Mouse (Mus musculus): Measurements from ENCODE around the gene Esp4. TPM values are rescaled to one million over a fixed set of nuclear protein-coding genes. Genes with fewer than 3 reads are reported as not detected.
"Not testable (repeated sequence)": the region's sequence is repeated elsewhere in the genome, so short reads cannot be mapped to it uniquely, and the experiment has no call there.

The Esp4 gene
- not detected in 2 replicates for polyA plus RNA-seq (2015; fragmentation: Nextera tagmentation; extraction: Ambion mirVana)

DNA sequence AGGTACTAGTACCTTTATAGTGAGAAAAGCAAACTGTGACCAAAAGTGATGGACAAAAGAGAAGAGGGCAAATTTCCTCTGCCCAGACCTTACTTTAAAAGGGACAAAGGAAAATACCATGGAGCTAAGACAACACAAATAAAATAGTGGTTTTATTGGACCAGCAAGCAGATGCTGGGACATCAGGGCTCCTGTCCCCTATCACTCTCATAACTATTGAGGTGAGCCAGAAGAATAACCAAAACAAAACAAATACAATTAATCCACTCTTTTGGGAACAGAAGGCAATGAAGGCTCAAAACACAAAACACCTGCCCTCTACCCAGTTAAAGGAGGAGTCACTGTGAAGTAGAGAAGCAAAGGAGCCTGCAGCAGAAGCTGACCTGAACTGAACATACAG, at the start of gene Esp4:
Esp4 (plus strand) TSS at position 301 of the 400 bp plus-strand sequence.
- Histone ChIP-seq H3K27ac (no peak within 1 kb of the TSS), H3K9ac (ENCODE audit: low read depth, low read length) (no peak within 1 kb of the TSS), H3K4me2 (ENCODE audit: low read length) (no peak within 1 kb of the TSS), H3K4me3 (replicated peaks; ENCODE audit: low read depth, low read length) (no peak within 1 kb of the TSS), H3K36me3 (ENCODE audit: insufficient read depth, low read length) (no peaks in the 10 kb centered on the region), H3K27me3 (ENCODE audit: insufficient read depth, low read length) (no peaks in the 10 kb centered on the region), H3K4me1 (replicated peaks; ENCODE audit: insufficient read depth, low read length) (no peaks in the 10 kb centered on the region), H3K9me3 (replicated peaks; ENCODE audit: low read length) (no peaks in the 10 kb centered on the region)
- no peak for TF ChIP-seq CTCF (IDR thresholded peaks at IDR 0.05; ENCODE audit: low read depth)
- no peak for DNase-seq (ENCODE audit: low spot score)
- ATAC-seq (replicated peaks; ENCODE audit: low FRiP score, low read depth): no peak

DNA sequence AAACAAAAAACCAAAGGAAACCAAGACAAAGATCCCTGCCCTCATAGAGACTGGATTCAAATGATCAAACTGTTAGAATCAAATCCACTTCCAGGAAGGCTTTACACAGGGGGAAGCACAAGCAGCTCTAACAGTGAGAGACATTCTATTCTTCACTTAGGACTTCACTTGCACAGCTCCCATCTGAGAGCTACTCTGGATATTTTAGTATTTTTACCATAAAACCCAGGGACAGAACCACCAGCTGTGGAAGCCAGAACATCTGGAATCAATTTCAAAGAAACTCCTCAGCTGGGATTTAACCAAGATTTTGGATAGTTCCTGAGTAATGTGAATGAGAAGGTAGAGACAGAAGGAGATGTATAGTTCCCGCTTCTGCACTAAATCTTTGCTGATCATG, 44.9 kb upstream of the Esp4 start:
- no peak overlapping the region for H3K4me2 ChIP-seq (ENCODE audit: low read length)
- H3K4me3 ChIP-seq (replicated peaks; ENCODE audit: low read depth, low read length): no peak overlapping the region
- DNase-seq (ENCODE audit: low spot score) (no peak), ATAC-seq (replicated peaks; ENCODE audit: low FRiP score, low read depth) (no peak)
- H3K27me3 ChIP-seq (ENCODE audit: insufficient read depth, low read length): no peaks in the 10 kb centered on the region
- no peaks in the 10 kb centered on the region for H3K4me1 ChIP-seq (replicated peaks; ENCODE audit: insufficient read depth, low read length)
- TF ChIP-seq CTCF (IDR thresholded peaks at IDR 0.05; ENCODE audit: low read depth): no peak
- no peak overlapping the region for H3K9ac ChIP-seq (ENCODE audit: low read depth, low read length)
- WGBS: 65% methylated on average over 1 of the region's 1 CpGs
- no peaks in the 10 kb centered on the region for H3K36me3 ChIP-seq (ENCODE audit: insufficient read depth, low read length)
- H3K27ac ChIP-seq: no peak overlapping the region
- no peaks in the 10 kb centered on the region for H3K9me3 ChIP-seq (replicated peaks; ENCODE audit: low read length)

DNA sequence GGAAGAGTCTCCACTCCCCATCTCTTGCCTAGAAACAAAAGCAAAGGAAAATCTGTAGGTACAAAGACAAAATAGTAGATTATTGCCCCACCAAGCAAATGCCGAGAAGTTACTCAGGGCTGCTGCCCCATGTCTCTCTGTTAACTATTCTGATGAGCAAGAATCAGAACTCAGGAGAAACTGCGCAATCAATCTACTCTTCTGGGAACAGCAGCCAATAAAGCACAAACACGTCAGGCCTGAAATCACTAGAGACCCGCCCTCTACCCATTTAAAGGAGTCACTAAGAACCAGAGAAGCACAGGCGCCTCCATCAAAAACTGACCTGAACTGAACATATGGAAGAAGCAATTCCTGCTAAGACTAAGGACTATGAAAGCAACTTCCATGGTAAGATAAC, 37.2 kb upstream of the Esp4 start, which contains the start of gene Esp6:
Esp6 (plus strand) TSS at position 301 of the 400 bp plus-strand sequence.
- 82% methylated on average over 5 of the region's 5 CpGs for WGBS
- no peak within 1 kb of the TSS for H3K9ac ChIP-seq (ENCODE audit: low read depth, low read length)
- no peak within 1 kb of the TSS for H3K4me2 ChIP-seq (ENCODE audit: low read length)
- H3K4me1 ChIP-seq (replicated peaks; ENCODE audit: insufficient read depth, low read length): no peaks in the 10 kb centered on the region
- no peak for DNase-seq (ENCODE audit: low spot score)
- H3K9me3 ChIP-seq (replicated peaks; ENCODE audit: low read length): no peaks in the 10 kb centered on the region
- H3K4me3 ChIP-seq (replicated peaks; ENCODE audit: low read depth, low read length): no peak within 1 kb of the TSS
- no peak within 1 kb of the TSS for H3K27ac ChIP-seq
- H3K36me3 ChIP-seq (ENCODE audit: insufficient read depth, low read length): no peaks in the 10 kb centered on the region
- ATAC-seq (replicated peaks; ENCODE audit: low FRiP score, low read depth): no peak
- TF ChIP-seq CTCF (IDR thresholded peaks at IDR 0.05; ENCODE audit: low read depth): no peak
- no peaks in the 10 kb centered on the region for H3K27me3 ChIP-seq (ENCODE audit: insufficient read depth, low read length)

DNA sequence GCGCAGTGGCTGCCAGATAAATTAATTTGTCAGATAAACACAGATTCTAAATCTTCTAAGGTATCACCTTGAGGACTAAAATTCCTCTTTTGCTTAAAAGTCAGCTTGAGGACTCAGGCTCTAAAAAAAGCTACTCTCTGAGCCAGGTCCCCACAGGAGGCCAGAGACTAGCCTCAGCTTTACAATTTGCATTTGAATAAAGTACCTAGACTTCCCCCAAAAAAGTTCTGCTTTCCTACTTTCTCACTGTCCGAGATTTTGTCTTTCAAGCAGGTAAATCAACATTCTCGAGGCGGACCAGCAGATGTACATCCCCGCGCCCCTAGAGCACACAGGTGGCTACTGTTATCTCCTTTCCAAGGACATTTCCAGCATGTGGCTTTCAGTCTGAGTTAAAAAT, 14.5 kb upstream of the Esp4 start:
- H3K27me3 ChIP-seq (ENCODE audit: insufficient read depth, low read length); H3K4me3 ChIP-seq (replicated peaks; ENCODE audit: low read depth, low read length); H3K36me3 ChIP-seq (ENCODE audit: insufficient read depth, low read length); H3K9ac ChIP-seq (ENCODE audit: low read depth, low read length); ATAC-seq (replicated peaks; ENCODE audit: low FRiP score, low read depth); H3K4me1 ChIP-seq (replicated peaks; ENCODE audit: insufficient read depth, low read length); H3K9me3 ChIP-seq (replicated peaks; ENCODE audit: low read length); H3K27ac ChIP-seq; DNase-seq (ENCODE audit: low spot score); H3K4me2 ChIP-seq (ENCODE audit: low read length): not testable (repeated sequence)
- 55% methylated on average over 6 of the region's 6 CpGs for WGBS

DNA sequence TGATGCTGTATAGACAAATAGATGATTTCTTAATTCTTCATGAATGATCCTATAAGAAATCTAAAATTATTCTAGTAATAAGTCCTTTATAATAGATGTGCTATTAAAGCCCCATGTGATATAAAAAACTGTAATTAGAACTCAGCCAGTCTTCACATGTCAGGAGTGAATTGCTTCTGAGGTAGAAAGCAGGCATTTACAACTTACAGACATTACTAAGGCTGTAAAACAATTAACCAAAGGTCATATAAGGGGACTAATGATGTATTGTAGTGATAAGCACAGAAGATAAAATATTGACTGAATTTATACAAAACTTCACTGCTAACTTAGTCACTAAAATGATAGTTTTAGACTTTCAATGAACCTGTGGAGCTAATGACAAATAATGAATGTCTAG, 7.1 kb upstream of the Esp4 start:
- Histone ChIP-seq H3K4me3 (replicated peaks; ENCODE audit: low read depth, low read length) (no peak overlapping the region), H3K27me3 (ENCODE audit: insufficient read depth, low read length) (no peaks in the 10 kb centered on the region), H3K9me3 (replicated peaks; ENCODE audit: low read length) (no peaks in the 10 kb centered on the region), H3K4me1 (replicated peaks; ENCODE audit: insufficient read depth, low read length) (no peaks in the 10 kb centered on the region), H3K27ac (no peak overlapping the region), H3K4me2 (ENCODE audit: low read length) (no peak overlapping the region), H3K9ac (ENCODE audit: low read depth, low read length) (no peak overlapping the region), H3K36me3 (ENCODE audit: insufficient read depth, low read length) (no peaks in the 10 kb centered on the region)
- no peak for TF ChIP-seq CTCF (IDR thresholded peaks at IDR 0.05; ENCODE audit: low read depth)
- ATAC-seq (replicated peaks; ENCODE audit: low FRiP score, low read depth) (no peak), DNase-seq (ENCODE audit: low spot score) (no peak)

DNA sequence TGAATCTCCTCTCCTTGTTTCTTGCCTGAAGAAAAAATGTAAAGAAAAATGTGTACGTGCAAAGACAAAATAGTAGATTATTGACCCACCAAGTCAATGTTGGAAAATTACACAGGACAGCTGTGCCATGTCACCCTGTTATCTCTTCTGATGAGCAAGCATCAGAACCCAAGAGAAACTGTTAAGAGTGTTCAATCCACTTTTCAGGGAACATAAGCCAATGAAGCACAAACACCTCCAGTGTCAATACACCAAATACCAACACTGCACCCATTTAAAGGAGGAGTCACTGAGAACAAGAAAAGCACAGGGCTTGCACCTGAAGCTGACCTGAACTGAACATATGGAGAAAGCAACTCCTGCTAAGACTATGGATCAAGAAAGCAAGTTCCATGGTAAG, 33.4 kb downstream of the Esp4 start, which contains the start of gene Esp3:
Esp3 (plus strand) TSS at position 301 of the 400 bp plus-strand sequence.
- H3K9ac ChIP-seq (ENCODE audit: low read depth, low read length); ATAC-seq (replicated peaks; ENCODE audit: low FRiP score, low read depth); H3K9me3 ChIP-seq (replicated peaks; ENCODE audit: low read length); DNase-seq (ENCODE audit: low spot score); H3K27ac ChIP-seq; H3K27me3 ChIP-seq (ENCODE audit: insufficient read depth, low read length); H3K36me3 ChIP-seq (ENCODE audit: insufficient read depth, low read length); H3K4me2 ChIP-seq (ENCODE audit: low read length); H3K4me1 ChIP-seq (replicated peaks; ENCODE audit: insufficient read depth, low read length); H3K4me3 ChIP-seq (replicated peaks; ENCODE audit: low read depth, low read length): not testable (repeated sequence)
- 92% methylated on average over 1 of the region's 1 CpGs for WGBS

Other genes with a start within 250 kb of the Esp4 start
- 0.33 TPM in 1 of 2 replicates, not detected in the other for gene Esp8, start 78.6 kb upstream of the Esp4 start, polyA plus RNA-seq (2015; fragmentation: Nextera tagmentation; extraction: Ambion mirVana)
- not detected in 2 replicates for gene Esp6, start 37.1 kb upstream of the Esp4 start, polyA plus RNA-seq (2015; fragmentation: Nextera tagmentation; extraction: Ambion mirVana)
- gene Esp3, start 33.5 kb downstream of the Esp4 start, polyA plus RNA-seq (2015; fragmentation: Nextera tagmentation; extraction: Ambion mirVana): not detected in 2 replicates
- gene Esp1, start 128.5 kb downstream of the Esp4 start, polyA plus RNA-seq (2015; fragmentation: Nextera tagmentation; extraction: Ambion mirVana): not detected in 2 replicates
- not detected in 2 replicates for gene Crisp2, start 208.4 kb downstream of the Esp4 start, polyA plus RNA-seq (2015; fragmentation: Nextera tagmentation; extraction: Ambion mirVana)
- gene Rhag, start 212.5 kb downstream of the Esp4 start, polyA plus RNA-seq (2015; fragmentation: Nextera tagmentation; extraction: Ambion mirVana): 0.18 and 0.36 TPM in 2 replicates